Mouse (Mus musculus) frontal cortex, adult 2 months (tissue): Measurements from ENCODE around the gene Snx11. TPM values are rescaled to one million over a fixed set of nuclear protein-coding genes. Genes with fewer than 3 reads are reported as not detected.
A peak's percentile ranks its signal among the peaks of the same experiment; 100 is the strongest.

ENCODE experiments used
- DNase-seq, 2 experiments: peaks; one replicate each; pipeline ENCODE4 v3.0.0; 2022; ENCODE audit warnings: low spot score in 1 of 2; ENCODE audit errors: extremely low spot score in 1 of 2
- polyA plus RNA-seq: library from polyadenylated mRNA; depleted of rRNA; stranded (reverse); fragments of >200 nt; gene quantifications from 2 replicates; pipeline ENCODE4 v1.2.3, GENCODE M21; 2012

Snx11 gene
- polyA plus RNA-seq, 1 experiment: 48.0 TPM

- no peak for DNase-seq
These were observed 12.6 kb downstream of the Snx11 start for GRCm38 (mm10) chr11:96764511-96765350.

GRCm38 (mm10) chr11:96762742-96763470 is 14.5 kb downstream of the Snx11 start:
- DNase-seq: no peak

GRCm38 (mm10) chr11:96761984-96762383 is 15.4 kb downstream of the Snx11 start:
- DNase-seq: peak in 1 of 2 experiments; percentile 77

GRCm38 (mm10) chr11:96760042-96760441 is 17.3 kb downstream of the Snx11 start:
- peak in 1 of 2 experiments; percentile 84 for DNase-seq

GRCm38 (mm10) chr11:96758402-96758801 is 19.0 kb downstream of the Snx11 start:
- DNase-seq: no peak

GRCm38 (mm10) chr11:96757421-96757820 is 19.9 kb downstream of the Snx11 start:
- DNase-seq: no peak

GRCm38 (mm10) chr11:96755298-96755697 is 22.1 kb downstream of the Snx11 start:
- DNase-seq: no peak

GRCm38 (mm10) chr11:96747555-96747954 is 29.8 kb downstream of the Snx11 start:
- DNase-seq: no peak

GRCm38 (mm10) chr11:96746648-96747047 is 30.7 kb downstream of the Snx11 start:
- DNase-seq: no peak

GRCm38 (mm10) chr11:96743891-96744290 is 33.5 kb downstream of the Snx11 start:
- no peak for DNase-seq

- DNase-seq: no peak
These were observed 34.4 kb downstream of the Snx11 start for GRCm38 (mm10) chr11:96743000-96743399.

GRCm38 (mm10) chr11:96741995-96742394 is 35.4 kb downstream of the Snx11 start:
- DNase-seq: peak in 1 of 2 experiments; percentile 56

GRCm38 (mm10) chr11:96740796-96741195 is 36.6 kb downstream of the Snx11 start:
- no peak for DNase-seq

- DNase-seq: no peak
These were observed 39.5 kb downstream of the Snx11 start for GRCm38 (mm10) chr11:96737673-96738471.

GRCm38 (mm10) chr11:96736361-96736760 is 41.0 kb downstream of the Snx11 start:
- no peak for DNase-seq

GRCm38 (mm10) chr11:96735908-96736307 is 41.5 kb downstream of the Snx11 start:
- peak in 1 of 2 experiments; percentile 71 for DNase-seq

- DNase-seq: no peak
These were observed 44.7 kb downstream of the Snx11 start for GRCm38 (mm10) chr11:96732657-96733056.

- DNase-seq: no peak
These were observed 47.0 kb downstream of the Snx11 start for GRCm38 (mm10) chr11:96730327-96730726.

- DNase-seq: no peak
These were observed 47.9 kb downstream of the Snx11 start for GRCm38 (mm10) chr11:96729462-96729861.

- DNase-seq: no peak
These were observed 48.8 kb downstream of the Snx11 start for GRCm38 (mm10) chr11:96728577-96728976.

GRCm38 (mm10) chr11:96725833-96726232 is 51.5 kb downstream of the Snx11 start:
- DNase-seq: no peak
